Comparison of ENCODE assay signal across 19 mouse cellular contexts in the genomic region with DNA sequence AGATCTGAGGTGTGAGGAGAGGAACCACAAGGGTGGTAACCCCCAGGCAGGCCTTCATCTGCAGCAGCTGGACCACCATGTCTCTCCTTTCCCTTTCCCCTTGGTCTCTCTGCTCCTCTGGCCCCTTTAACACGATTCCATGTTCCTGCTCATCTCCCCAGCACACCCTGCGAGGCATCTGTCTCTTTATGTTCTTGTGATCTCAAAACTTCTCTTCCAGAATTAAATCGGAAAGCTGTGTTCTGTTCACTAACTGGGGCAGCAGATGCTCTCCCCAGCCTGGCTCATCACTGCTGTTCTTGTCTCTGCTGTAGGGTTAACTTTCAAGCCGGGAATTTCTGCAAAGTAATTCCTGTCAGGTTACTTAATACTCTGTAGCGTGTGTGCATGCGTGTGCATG.
DNase-seq lines count a peak whose midpoint lies in the region; ATAC-seq and TF ChIP-seq lines count a peak whose summit lies in the region.
"Had no signal": no experiment of that assay in that cellular context is flagged by ENCODE, and none has a peak within 500 bp of the region (broad histone marks: within the 10 kb centered on the region; RNA-seq: fewer than 3 reads in every experiment).

No protein-coding gene starts in this region.

- no peaks in the 10 kb centered on the region for H3K27me3 ChIP-seq in kidney, embryonic 15.5 days
- H3K27me3 ChIP-seq: embryonic facial prominence, embryonic 13.5 days; lung, embryonic 15.5 days; neural tube, embryonic 12.5 days had no signal

- no peak for TF ChIP-seq POLR2A in cortical plate, adult 2 months (IDR thresholded peaks at IDR 0.05; ENCODE audit: extremely low read depth, insufficient read depth, low read length)

- no peak for TF ChIP-seq CTCF in cortical plate, adult 2 months (IDR thresholded peaks at IDR 0.05; ENCODE audit: extremely low read depth, insufficient read depth, low read length)

- intact Hi-C loops in left cerebral cortex, postnatal 25 days (cut with DNase I), result loop anchor here (2.0 to 5.0 kb wide), 4 partner anchors 38 to 204 kb away; no protein-coding TSS in a partner anchor

- ATAC-seq in kidney, embryonic 15.5 days (replicated peaks; ENCODE audit: low FRiP score), result no peak
- ATAC-seq: hindbrain, embryonic 16.5 days; intestine, embryonic 16.5 days had no signal

- DNase-seq in layer of hippocampus, adult 11-12 months (ENCODE audit: low spot score), result peak; percentile 73
- no peak for DNase-seq in layer of hippocampus, postnatal 10 days (ENCODE audit: low spot score in 2 of 2)
- peak; percentile 38 for DNase-seq in layer of hippocampus, adult 9-10 months (ENCODE audit: low spot score)
- peak; percentile 55 to 86 for DNase-seq in left cerebral cortex, postnatal 25 days (ENCODE audit: low spot score in 2 of 2)
- no peak for DNase-seq in natural killer cell, adult 2 months (ENCODE audit: low spot score in 2 of 2)
- DNase-seq: B cell, adult 2 months; cerebellum, adult 9-11 months; gastrocnemius, postnatal 25 days; heart, adult 2 months; heart, postnatal 36 days had no signal

- no peak overlapping the region for H3K4me3 ChIP-seq in cortical plate, adult 2 months (ENCODE audit: insufficient read depth, low read length)
- no peak overlapping the region for H3K4me3 ChIP-seq in kidney, embryonic 15.5 days (replicated peaks)
- H3K4me3 ChIP-seq: embryonic facial prominence, embryonic 13.5 days; heart, adult 2 months; lung, embryonic 15.5 days; neural tube, embryonic 12.5 days had no signal

- H3K9me3 ChIP-seq in kidney, embryonic 15.5 days (replicated peaks), result no peaks in the 10 kb centered on the region
- H3K9me3 ChIP-seq: embryonic facial prominence, embryonic 13.5 days; lung, embryonic 15.5 days; neural tube, embryonic 12.5 days had no signal

- no peak overlapping the region for H3K4me2 ChIP-seq in kidney, embryonic 15.5 days
- H3K4me2 ChIP-seq: embryonic facial prominence, embryonic 13.5 days; lung, embryonic 15.5 days; neural tube, embryonic 12.5 days had no signal

- H3K9ac ChIP-seq in kidney, embryonic 15.5 days, result no peak overlapping the region
- H3K9ac ChIP-seq: embryonic facial prominence, embryonic 13.5 days; liver, embryonic 14.5 days; lung, embryonic 15.5 days; neural tube, embryonic 12.5 days had no signal

- H3K27ac ChIP-seq in cortical plate, adult 2 months (ENCODE audit: insufficient read depth, low read length), result peak overlapping the region; percentile 84
- no peak overlapping the region for H3K27ac ChIP-seq in kidney, embryonic 15.5 days
- H3K27ac ChIP-seq: embryonic facial prominence, embryonic 13.5 days; heart, adult 2 months; liver, embryonic 14.5 days; lung, embryonic 15.5 days; neural tube, embryonic 12.5 days; stomach, postnatal 0 days had no signal

- H3K4me1 ChIP-seq in cortical plate, adult 2 months (ENCODE audit: control insufficient read depth, insufficient read depth, low read length), result peaks cover 9% of the 10 kb centered on the region
- H3K4me1 ChIP-seq in kidney, embryonic 15.5 days, result no peaks in the 10 kb centered on the region
- H3K4me1 ChIP-seq: lung, embryonic 15.5 days; neural tube, embryonic 12.5 days had no signal

- 81% methylated on average over 6 of the region's 6 CpGs for WGBS in kidney, embryonic 15.5 days

- H3K36me3 ChIP-seq in kidney, embryonic 15.5 days, result no peaks in the 10 kb centered on the region
- H3K36me3 ChIP-seq: embryonic facial prominence, embryonic 13.5 days; lung, embryonic 15.5 days; neural tube, embryonic 12.5 days had no signal

Comparison
In these comparisons a context has a peak if more than half of its experiments do, and no peak if none do; other contexts are left out.
1. DNase-seq: peak in layer of hippocampus, adult 11-12 months (single experiment), layer of hippocampus, adult 9-10 months (single experiment) and left cerebral cortex, postnatal 25 days (2 of 2); none in layer of hippocampus, postnatal 10 days (0 of 2) and natural killer cell, adult 2 months (0 of 2).